Mouse (Mus musculus) stomach, postnatal 0 days (tissue): ENCODE results near the gene Myl4. TPM values are rescaled to one million over a fixed set of nuclear protein-coding genes. Genes with fewer than 3 reads are reported as not detected.

Source experiments
- ATAC-seq: fragments of 200-750 bp; cut with Nextera tagmentation; 2 replicates; pipeline ENCODE4 v1.8.0; 2017; ENCODE audit not compliant: low FRiP score, low TSS enrichment
- DNase-seq: peaks from one replicate; pipeline ENCODE4 v3.0.0-alpha.2; 2016; ENCODE audit warnings: low spot score
- H3K27ac ChIP-seq: fragments of 300-500 bp; sonication (generic); replicated peaks from 2 replicates; pipeline ENCODE4 v1.5.1; 2014; ENCODE audit warnings: mild to moderate bottlenecking, control low read depth
- H3K27me3 ChIP-seq: fragments of 300-500 bp; sonication (generic); 2 replicates; pipeline ENCODE4 v1.6.1; 2014; ENCODE audit warnings: low read length; ENCODE audit not compliant: control insufficient read depth, insufficient read depth
- H3K36me3 ChIP-seq: fragments of 300-500 bp; sonication (generic); 2 replicates; pipeline ENCODE4 v1.6.1; 2014; ENCODE audit warnings: low read length, mixed read lengths; ENCODE audit not compliant: control insufficient read depth, insufficient read depth
- H3K4me1 ChIP-seq: fragments of 300-500 bp; sonication (generic); replicated peaks from 2 replicates; pipeline ENCODE4 v1.6.1; 2014; ENCODE audit warnings: antibody characterized with exemption; ENCODE audit not compliant: control insufficient read depth, insufficient read depth
- H3K4me2 ChIP-seq: fragments of 300-500 bp; sonication (generic); replicated peaks from 2 replicates; pipeline ENCODE4 v1.6.1; 2014; ENCODE audit warnings: low read depth, mild to moderate bottlenecking, control low read depth, moderate library complexity
- H3K4me3 ChIP-seq: fragments of 300-500 bp; sonication (generic); 2 replicates; pipeline ENCODE4 v1.5.1; 2014; ENCODE audit warnings: low read depth, low read length, control low read depth
- H3K9ac ChIP-seq: fragments of 300-500 bp; sonication (generic); 2 replicates; pipeline ENCODE4 v1.6.1; 2014; ENCODE audit warnings: mild to moderate bottlenecking, low read length, control low read depth, mixed read lengths
- H3K9me3 ChIP-seq: fragments of 300-500 bp; sonication (generic); 2 replicates; pipeline ENCODE4 v1.6.1; 2016; ENCODE audit warnings: low read length; ENCODE audit not compliant: control insufficient read depth
- CTCF ChIP-seq: IDR thresholded peaks from 2 replicates; pipeline ENCODE4 v1.5.1; 2016; ENCODE audit warnings: antibody characterized with exemption, low read depth, mild to moderate bottlenecking, moderate library complexity
- EP300 ChIP-seq: optimal IDR thresholded peaks from 2 replicates; pipeline ENCODE3; 2016; ENCODE audit warnings: antibody characterized with exemption
- WGBS: fragments of 180-500 bp; shearing (Covaris S2); extraction: QIAGEN DNeasy Blood & Tissue Kit; methylation state at CpG from one replicate; pipeline ENCODE4 v1.1.7; 2014; 5-methylcytosine and 5-hydroxymethylcytosine counted together
- polyA plus RNA-seq: library from polyadenylated mRNA; unstranded; fragments of >200 nt; fragmentation: Nextera tagmentation; extraction: Ambion mirVana; gene quantifications from 2 replicates; pipeline ENCODE4 v1.2.1, GENCODE M21; 2015

Myl4 gene
- polyA plus RNA-seq, 1 experiment from 2014 or later = 6.8 TPM

GRCm38 (mm10) chr11:104609733-104610132 is 59.3 kb downstream of the Myl4 start:
- H3K27me3 ChIP-seq = no peaks in the 10 kb centered on the region; the same call in 1 of the 2 replicates
- WGBS = 52% methylated on average over 4 of the region's 4 CpGs

GRCm38 (mm10) chr11:104611579-104612151 is 61.2 kb downstream of the Myl4 start:
- H3K4me3 ChIP-seq = no peak overlapping the region
- DNase-seq = no peak
- H3K4me1 ChIP-seq = peaks cover 3% of the 10 kb centered on the region; the same call in 1 of the 2 replicates
- 29% methylated on average over 4 of the region's 4 CpGs for WGBS
- no peak overlapping the region for H3K9ac ChIP-seq
- no peaks in the 10 kb centered on the region for H3K9me3 ChIP-seq
- H3K36me3 ChIP-seq = no peaks in the 10 kb centered on the region
- TF ChIP-seq EP300 (no peak), CTCF (no peak)
- ATAC-seq = no peak
- no peaks in the 10 kb centered on the region for H3K27me3 ChIP-seq
- no peak overlapping the region for H3K27ac ChIP-seq
- H3K4me2 ChIP-seq = no peak overlapping the region

More at GRCm38 (mm10) chr11:104609733-104610132, 59.3 kb downstream of the Myl4 start:
- H3K27ac ChIP-seq = peak overlapping the region; percentile 59
- no peak overlapping the region for H3K9ac ChIP-seq
- no peak for ATAC-seq
- H3K4me1 ChIP-seq = peaks cover 3% of the 10 kb centered on the region; the same call in 1 of the 2 replicates
- no peaks in the 10 kb centered on the region for H3K36me3 ChIP-seq
- H3K4me3 ChIP-seq = no peak overlapping the region; the same call in 1 of the 2 replicates
- no peak for TF ChIP-seq CTCF
- no peak for TF ChIP-seq EP300
- peak overlapping the region; percentile 72; the same call in 1 of the 2 replicates for H3K4me2 ChIP-seq
- no peak for DNase-seq
- H3K9me3 ChIP-seq = no peaks in the 10 kb centered on the region

GRCm38 (mm10) chr11:104613551-104613950 is 63.1 kb downstream of the Myl4 start:
- DNase-seq (no peak), ATAC-seq (no peak)
- Histone ChIP-seq H3K4me1 (peaks cover 3% of the 10 kb centered on the region; the same call in 1 of the 2 replicates), H3K27me3 (no peaks in the 10 kb centered on the region), H3K4me2 (no peak overlapping the region), H3K9ac (no peak overlapping the region), H3K36me3 (no peaks in the 10 kb centered on the region), H3K4me3 (no peak overlapping the region), H3K27ac (no peak overlapping the region), H3K9me3 (no peaks in the 10 kb centered on the region)
- TF ChIP-seq EP300 (no peak), CTCF (no peak)
- WGBS = 77% methylated on average over 10 of the region's 10 CpGs

GRCm38 (mm10) chr11:104614130-104614529 is 63.7 kb downstream of the Myl4 start:
- TF ChIP-seq CTCF = no peak
- no peak for ATAC-seq

GRCm38 (mm10) chr11:104616182-104616581 is 65.7 kb downstream of the Myl4 start:
- DNase-seq = no peak
- no peak overlapping the region for H3K4me2 ChIP-seq
- H3K27me3 ChIP-seq = no peaks in the 10 kb centered on the region
- no peak for ATAC-seq
- H3K27ac ChIP-seq = no peak overlapping the region
- H3K36me3 ChIP-seq = no peaks in the 10 kb centered on the region
- no peak overlapping the region for H3K9ac ChIP-seq
- 57% methylated on average over 5 of the region's 5 CpGs for WGBS
- no peak for TF ChIP-seq EP300
- no peaks in the 10 kb centered on the region for H3K4me1 ChIP-seq
- no peak overlapping the region for H3K4me3 ChIP-seq
- no peaks in the 10 kb centered on the region for H3K9me3 ChIP-seq

More at GRCm38 (mm10) chr11:104614130-104614529, 63.7 kb downstream of the Myl4 start:
- Histone ChIP-seq H3K4me3 (no peak overlapping the region), H3K36me3 (no peaks in the 10 kb centered on the region), H3K4me2 (no peak overlapping the region), H3K27me3 (no peaks in the 10 kb centered on the region), H3K9ac (no peak overlapping the region), H3K9me3 (no peaks in the 10 kb centered on the region), H3K4me1 (0 out of 2 replicates have a peak, but pooled peaks cover 3% of the 10 kb centered on the region), H3K27ac (no peak overlapping the region)
- 71% methylated on average over 2 of the region's 2 CpGs for WGBS
- DNase-seq = no peak

GRCm38 (mm10) chr11:104618638-104619076 is 68.2 kb downstream of the Myl4 start:
- Histone ChIP-seq H3K9ac (no peak overlapping the region), H3K36me3 (no peaks in the 10 kb centered on the region), H3K4me1 (no peaks in the 10 kb centered on the region), H3K4me3 (no peak overlapping the region), H3K27ac (no peak overlapping the region), H3K27me3 (no peaks in the 10 kb centered on the region), H3K9me3 (no peaks in the 10 kb centered on the region), H3K4me2 (no peak overlapping the region)
- TF ChIP-seq CTCF (no peak), EP300 (no peak)
- WGBS = 80% methylated on average over 6 of the region's 6 CpGs
- no peak for ATAC-seq
- no peak for DNase-seq
